Mouse (Mus musculus): ENCODE measurements around the gene Msi2.

Msi2 gene

DNA sequence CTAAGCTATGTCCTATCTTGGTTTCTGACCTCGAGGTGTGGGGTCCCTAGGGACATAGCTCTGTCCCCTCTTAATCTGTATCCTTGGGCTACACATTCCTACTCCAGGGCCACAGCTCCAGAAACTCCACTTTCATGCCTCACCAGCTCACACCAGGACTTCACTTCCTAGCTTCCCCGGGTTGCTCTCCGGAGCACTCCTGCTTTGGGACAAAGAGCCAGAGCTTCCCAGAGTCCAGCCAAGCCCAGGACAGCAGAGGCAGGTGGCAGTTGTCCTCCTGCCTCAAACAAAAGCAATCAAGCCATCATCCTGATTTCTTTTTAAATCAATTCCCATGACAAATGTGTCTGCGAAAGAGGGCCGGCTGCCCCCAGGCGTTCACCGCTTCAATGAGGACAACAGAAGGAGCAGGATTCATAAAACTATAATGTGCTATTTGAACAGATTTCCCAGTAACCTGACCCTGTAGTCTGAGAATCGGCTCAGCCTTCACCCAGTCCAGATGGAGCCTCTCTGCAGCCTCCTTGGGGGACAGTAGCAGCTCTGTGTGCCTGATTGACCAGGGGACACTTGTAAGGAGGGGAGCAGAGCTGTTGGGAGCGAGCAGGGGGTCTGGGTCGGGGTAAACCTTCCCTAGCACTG is 409.1 kb downstream of the Msi2 start:
- no peak for DNase-seq (ENCODE audit: low spot score)

DNA sequence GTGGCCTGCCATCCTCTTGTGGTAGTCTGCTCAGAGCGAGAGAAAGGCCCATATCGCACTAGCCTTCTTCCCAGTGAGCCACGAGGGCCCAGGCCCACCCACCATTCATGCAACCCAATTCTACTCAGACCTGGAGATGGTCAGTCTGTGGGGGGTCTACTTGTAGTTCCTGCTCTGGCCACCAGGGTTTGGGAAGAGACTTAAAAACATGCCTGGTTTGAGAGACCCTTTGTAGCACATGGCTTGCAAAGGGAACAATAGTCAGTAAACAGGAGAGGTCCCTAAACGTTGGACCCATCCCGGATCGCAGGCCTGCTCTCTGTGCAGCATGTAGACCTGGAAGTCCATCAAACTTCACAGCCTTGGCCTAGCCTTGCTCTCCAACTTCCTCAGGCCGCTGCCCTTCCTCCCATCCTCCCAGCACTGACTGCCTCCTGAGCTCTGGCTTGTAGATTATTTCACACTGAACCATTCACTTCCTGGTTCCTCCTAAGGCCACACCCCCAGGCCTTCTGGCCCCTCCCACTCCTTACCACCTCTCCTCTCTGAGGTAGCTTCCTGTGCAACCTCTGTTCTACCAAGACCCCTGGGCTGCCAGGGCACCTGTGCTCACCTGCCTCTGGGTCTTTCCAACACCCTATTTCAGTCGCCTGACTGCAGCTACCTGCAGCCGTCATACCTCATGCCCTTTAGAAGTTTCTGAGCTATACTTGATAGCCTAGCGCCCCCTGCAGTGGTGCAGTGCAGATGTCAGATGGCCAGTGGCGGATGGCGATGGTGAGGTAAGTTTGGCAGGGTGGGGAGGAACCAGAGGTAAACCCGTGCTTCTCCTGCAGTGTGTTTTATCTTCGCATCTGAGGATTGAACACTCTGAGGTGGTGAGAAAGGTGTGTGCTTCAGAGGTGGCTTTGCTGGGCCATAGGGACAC is 410.4 kb downstream of the Msi2 start:
- no peak for DNase-seq (ENCODE audit: low spot score)

DNA sequence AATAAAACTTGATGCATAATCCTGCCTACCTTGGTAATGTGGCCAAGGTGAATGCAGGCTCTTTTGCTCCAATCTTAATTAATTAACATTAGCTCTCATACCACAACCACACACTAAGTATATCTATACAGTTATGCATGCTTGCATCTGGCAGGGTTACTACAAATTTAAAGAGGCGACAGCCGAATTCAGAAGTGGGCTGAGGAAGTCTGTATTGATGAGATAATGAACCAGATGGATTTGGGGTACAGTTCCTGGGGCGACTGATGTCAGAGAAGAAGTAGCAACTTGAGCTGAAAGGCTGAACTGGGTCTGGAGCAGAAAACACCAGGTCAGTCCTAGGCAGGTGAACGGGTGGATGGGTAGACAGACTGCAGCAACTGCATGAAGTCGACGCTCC is 412.6 kb downstream of the Msi2 start:
- DNase-seq (ENCODE audit: low spot score), result no peak

DNA sequence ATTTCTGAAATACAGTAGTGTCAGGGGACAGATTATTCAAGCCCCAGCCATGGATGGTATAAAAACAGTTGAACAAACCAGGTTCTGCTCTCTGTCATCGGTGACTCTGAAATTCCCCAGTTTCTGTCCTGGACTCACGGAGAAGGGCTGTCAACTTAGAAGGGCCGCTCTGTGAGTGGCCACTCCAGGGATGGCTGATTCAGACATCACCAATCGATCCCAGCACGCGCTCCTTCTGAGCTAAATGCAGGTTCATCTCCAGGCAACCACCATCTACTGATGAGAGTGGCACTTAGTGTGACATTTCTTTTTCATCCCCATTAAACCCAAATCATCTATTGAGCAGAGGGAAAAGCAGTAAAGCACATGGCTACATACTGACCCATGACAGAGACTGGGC is 416.7 kb downstream of the Msi2 start:
- no peak for DNase-seq (ENCODE audit: low spot score)

DNA sequence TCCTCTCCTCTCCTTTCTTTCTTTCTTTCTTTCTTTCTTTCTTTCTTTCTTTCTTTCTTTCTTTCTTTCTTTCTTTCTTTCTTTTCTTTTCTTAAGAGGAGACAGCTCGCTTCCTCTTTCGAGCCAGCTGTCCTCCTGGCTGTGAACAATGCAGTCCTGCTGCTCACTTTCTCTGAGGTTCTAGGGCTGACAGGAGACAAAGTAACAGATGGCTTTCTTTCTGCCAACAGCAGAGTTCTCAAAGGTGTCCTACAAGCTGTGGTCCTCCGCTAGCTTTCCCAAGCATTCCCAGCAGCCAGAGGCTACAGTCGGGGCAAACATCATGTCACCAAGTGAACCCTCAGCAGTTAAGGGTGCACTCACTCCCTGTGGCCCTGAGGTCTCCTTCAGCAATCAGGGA is 419.0 kb downstream of the Msi2 start:
- no peak for DNase-seq (ENCODE audit: low spot score)

DNA sequence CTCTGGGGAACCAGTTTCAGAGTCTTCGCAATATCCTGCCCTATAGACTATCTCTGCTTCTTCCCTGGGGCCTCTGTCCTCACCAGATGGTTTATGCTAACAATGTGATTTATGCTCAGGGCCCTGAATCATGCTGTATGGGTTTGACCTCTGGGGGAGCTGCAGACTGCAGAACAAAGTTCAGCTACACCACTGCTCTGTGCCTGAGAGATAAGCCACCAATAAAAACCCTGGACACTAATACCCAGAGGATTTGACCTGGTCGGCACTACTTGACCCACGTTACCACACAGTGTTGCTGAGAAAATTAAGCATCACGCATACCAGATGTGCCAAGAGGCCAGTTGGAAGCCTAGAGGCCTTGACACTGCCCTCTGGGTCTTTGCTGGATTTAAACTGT is 420.8 kb downstream of the Msi2 start:
- DNase-seq (ENCODE audit: low spot score), result no peak

DNA sequence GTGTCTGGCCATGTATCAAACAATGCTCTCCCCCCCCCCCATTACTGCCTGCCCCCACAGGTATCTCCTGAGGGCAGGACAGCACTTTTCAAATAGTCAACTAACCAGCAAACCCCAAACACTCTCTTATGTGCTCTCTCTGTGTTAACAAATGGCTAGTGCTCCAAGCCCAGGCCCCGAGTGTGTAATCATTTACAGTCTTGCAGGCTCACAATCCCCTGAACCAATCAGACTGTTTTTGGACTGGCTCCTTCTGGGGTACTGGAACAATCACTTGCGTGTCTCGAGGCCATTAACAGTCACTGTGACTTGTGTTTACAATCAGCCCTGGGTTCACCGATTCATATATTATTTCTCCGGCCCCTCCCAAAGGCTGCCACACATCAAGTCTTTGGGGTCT is 423.0 kb downstream of the Msi2 start:
- no peak for DNase-seq (ENCODE audit: low spot score)

DNA sequence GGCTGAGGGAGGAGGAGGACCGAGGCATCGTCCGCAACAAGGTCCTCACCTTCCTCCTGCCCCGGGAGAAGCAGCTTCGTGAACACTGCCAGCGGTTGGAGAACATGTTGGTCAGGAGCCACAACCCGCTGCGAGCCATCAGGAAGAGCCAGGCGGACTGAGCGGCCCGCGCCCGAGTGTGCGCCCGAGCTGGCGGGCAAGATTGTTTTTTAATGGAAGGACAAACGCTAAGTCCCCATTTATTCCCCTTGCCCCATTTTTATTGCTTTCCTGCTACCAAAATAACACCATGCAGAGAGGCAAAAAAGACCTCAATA is 424.0 kb downstream of the Msi2 start:
- no peak for DNase-seq (ENCODE audit: low spot score)

DNA sequence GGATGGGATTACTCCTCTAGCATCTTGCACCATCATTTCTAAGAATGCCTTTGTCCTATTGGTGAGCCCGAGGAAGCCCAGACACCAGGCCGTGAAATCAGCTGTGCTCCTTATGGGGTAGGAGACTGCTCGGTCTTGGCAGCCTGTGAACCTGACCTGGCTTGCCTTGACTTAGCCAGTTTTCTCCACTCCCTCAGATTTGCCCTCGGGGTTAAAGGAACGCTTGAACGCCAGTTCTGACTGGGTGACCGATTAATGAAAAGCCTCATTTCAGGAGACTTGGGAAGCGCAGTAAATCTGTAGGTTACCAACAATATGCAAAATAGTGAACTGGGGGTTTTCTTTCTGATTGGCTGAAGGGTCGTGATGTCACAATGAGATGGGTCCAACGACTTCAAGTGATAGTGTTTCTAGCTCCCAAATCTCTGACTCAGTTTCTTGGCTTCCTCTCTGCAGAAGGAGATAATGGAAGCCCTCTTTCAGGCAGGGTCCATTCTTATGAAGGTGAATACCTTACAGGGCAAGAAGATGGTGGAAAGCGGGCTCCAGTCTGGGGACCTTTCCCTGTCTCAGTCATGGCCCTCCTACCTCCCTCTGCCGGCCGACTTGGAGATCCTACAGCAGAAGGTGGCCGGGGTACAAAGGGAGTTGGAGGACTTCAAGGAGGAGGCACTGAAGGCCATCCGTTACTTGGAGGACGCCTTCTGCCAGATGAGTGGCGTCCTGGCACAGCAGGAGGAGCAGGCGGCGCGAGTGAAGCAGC is 424.5 kb downstream of the Msi2 start, which contains the start of gene Ccdc182:
Ccdc182 (plus strand) TSS at position 428 of the 763 bp plus-strand sequence.
- DNase-seq (ENCODE audit: low spot score), result no peak

DNA sequence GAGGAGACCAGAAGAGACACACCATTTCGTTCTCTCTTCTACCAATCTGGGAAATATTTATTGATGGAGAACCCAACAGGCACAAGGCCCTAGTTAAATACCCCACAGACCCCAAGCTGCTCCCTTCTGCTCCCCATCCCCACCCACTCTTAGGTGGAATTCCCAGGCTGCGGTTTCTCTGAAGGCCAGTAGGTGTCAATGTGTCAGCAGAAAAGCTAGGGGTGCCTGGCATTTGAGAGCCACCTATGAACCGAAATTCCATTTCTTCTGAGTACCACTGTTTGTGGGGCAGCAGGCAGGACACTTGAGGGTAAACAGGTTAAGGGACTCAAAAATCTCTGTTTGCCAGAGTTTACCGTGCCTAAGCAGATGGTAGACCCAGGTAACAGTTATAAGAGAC is 426.6 kb downstream of the Msi2 start:
- DNase-seq (ENCODE audit: low spot score), result no peak

DNA sequence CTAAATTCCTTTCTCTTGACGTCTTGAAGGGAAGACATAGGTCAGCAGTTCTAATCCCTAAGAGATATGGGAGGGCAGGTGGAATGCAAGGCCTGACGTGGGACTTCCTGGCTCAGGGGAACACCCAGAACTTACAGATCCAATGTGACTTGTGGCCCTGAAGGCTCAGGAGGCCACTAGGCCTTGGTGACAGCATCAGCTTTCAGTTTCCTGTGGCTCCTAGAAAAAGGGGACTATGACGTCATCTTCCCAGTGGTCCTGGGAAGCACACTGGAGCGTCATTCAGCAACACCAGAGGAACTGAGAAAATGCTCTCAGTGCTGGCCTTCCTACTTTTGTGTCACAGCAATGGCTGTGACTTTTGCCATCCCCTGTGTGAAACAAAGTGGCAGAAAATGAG is 427.1 kb downstream of the Msi2 start:
- no peak for DNase-seq (ENCODE audit: low spot score)

Measured in left cerebral cortex, adult 11 months (tissue).